Mouse (Mus musculus) bone marrow macrophage, adult 2 months (primary cell): Measurements from ENCODE around the gene Gcm1.

Experiments
- CTCF ChIP-seq: IDR thresholded peaks from 2 replicates; pipeline ENCODE4 v1.5.1; 2012; ENCODE audit warnings: low read depth, mild to moderate bottlenecking, low read length, moderate library complexity
- POLR2A ChIP-seq: IDR thresholded peaks from 2 replicates; pipeline ENCODE4 v1.6.1; 2012; ENCODE audit warnings: mild to moderate bottlenecking, low read depth, low read length, borderline replicate concordance

GRCm38 (mm10) chr9:78108796-78109239, 57.1 kb downstream of the Gcm1 start, which contains the start of the genes Fbxo9 and Ick:
- TF ChIP-seq POLR2A (no peak), CTCF (no peak)
